Mouse (Mus musculus) large intestine, adult 2 months (tissue): ENCODE results near the gene Gnpat. TPM values are rescaled to one million over a fixed set of nuclear protein-coding genes. Genes with fewer than 3 reads are reported as not detected.
"Not testable (repeated sequence)": the region's sequence is repeated elsewhere in the genome, so short reads cannot be mapped to it uniquely, and the experiment has no call there.

Source experiments
- DNase-seq: peaks from one replicate; pipeline ENCODE4 v3.0.0-alpha.2; 2012; ENCODE audit warnings: low read depth, low spot score
- WGBS: fragments of 180-500 bp; shearing (Covaris S2); methylation state at CpG from one replicate; pipeline ENCODE4 v1.1.7; 2018; 5-methylcytosine and 5-hydroxymethylcytosine counted together
- polyA plus RNA-seq: library from polyadenylated mRNA; depleted of rRNA; stranded (reverse); fragments of >200 nt; gene quantifications from 2 replicates; pipeline ENCODE4 v1.2.3, GENCODE M21; 2012

The Gnpat gene
- polyA plus RNA-seq, 1 experiment = 37.8 TPM

GRCm38 (mm10) chr8:124840900-124841299 is 21.9 kb upstream of the Gnpat start:
- WGBS = 91% methylated on average over 7 of the region's 7 CpGs
- DNase-seq = no peak

- DNase-seq = no peak
- WGBS = 90% methylated on average over 10 of the region's 10 CpGs
Observed at GRCm38 (mm10) chr8:124841775-124842174, 21.1 kb upstream of the Gnpat start.

- DNase-seq = not testable (repeated sequence)
- WGBS = 50% methylated on average over 1 of the region's 1 CpGs
Observed at GRCm38 (mm10) chr8:124842929-124843328, 19.9 kb upstream of the Gnpat start.

DNA sequence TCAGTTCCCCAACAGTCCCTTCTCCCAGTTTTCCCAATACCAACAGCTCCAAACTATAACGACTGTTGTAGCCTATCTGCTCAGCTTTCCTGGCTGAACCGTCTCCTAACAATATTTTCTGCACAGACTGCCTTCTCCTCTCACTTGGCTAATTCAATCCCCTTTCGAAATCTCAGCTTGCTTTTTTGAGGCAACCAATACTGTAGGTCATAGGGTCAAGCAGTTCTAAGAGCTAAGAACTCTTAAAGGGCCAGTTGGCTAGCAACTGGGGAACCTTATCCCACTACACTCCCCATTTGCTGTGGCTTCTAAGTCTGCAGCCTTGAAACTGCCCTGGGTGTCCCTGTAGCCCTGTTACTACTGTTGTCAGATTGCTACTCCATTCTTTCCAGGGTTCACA is 17.7 kb upstream of the Gnpat start:
- no peak for DNase-seq

GRCm38 (mm10) chr8:124845573-124845972 is 17.3 kb upstream of the Gnpat start:
- no peak for DNase-seq
- 87% methylated on average over 5 of the region's 5 CpGs for WGBS

More for the DNA sequence above, 17.7 kb upstream of the Gnpat start:
- WGBS = 78% methylated on average over 3 of the region's 3 CpGs

DNA sequence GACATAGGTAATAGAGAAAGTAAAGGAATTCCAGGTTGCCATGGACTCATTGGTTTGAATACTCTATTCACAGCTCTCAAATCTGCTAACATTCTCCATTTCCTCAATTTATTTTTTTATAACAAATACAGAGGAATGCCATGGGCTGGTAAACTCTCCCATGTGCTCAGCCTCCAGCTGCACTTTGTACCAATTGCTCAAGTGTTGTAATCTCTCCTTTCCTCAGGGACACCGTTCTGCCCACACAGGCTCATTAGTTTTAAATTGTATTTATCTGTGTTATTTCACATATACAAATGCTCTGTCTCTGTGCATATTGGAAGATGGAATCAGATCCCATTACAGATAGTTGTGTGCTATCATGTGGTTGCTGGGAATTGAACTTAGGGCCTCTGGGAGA is 9.3 kb upstream of the Gnpat start:
- WGBS = 77% methylated on average over 1 of the region's 1 CpGs
- no peak for DNase-seq

DNA sequence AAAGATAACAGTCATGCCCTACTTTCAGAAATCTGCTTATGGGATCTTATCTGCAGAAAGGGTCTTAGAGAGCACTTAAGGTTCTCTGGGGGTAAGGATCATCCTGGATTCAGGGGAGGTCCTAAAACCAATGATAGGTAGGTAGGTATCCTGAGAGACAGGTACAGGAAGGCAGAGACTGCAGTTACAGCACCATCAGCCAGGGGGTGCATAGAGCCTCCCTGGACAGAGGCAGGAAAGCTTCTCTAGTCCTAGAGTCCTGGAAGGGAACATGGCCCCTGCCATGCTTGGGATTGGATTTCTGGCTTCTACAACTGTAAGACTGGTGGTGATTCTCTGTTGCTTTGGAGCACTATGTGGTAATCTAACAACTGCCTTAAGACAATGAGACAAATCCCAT is 3.4 kb upstream of the Gnpat start:
- no peak for DNase-seq

DNA sequence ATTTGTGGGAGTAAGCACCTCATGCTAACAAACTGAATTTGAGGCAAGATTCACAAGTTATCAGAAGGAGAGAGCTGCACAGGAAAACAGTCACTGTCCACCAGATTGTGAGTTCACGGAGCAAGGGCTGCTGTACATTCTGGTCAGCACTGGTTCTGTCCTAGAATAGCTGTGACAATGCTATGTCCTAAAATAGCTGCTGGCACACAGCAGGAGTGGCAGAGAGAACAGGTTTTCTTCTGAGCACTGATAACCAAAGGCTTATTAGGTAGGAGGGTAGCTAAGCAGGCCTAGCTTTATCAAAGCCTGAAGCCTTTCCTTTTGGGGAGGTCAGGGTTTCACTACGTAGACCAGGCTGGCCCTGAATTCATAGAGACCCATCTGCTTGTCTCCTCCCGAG is 2.6 kb upstream of the Gnpat start:
- no peak for DNase-seq
- WGBS = 93% methylated on average over 3 of the region's 3 CpGs

DNA sequence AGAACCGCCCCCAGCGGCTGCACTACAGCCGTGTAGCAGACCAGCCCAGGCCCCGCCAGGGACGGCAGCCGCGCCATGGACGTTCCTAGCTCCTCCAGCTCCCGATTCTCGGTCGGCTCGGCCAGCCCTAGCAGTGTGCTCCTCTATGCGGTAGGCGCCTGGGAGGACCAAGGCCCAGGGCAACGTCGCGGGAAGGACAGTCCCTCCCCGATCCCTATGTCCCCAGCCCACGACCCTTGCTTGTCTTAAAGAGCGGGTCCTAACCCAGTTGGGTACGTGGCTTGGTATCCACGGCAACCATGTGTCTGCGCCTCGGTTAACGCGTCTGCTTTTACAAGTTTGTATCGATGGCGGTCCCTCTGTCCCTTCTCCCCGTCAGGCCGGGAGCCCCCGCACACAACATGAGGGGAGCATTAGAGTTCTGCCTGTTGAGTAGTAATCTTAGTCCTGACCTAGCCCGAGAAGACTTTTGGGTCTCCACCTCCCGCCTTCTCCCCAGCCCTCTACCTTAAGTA is 387 bp downstream of the Gnpat start:
- under 1% methylated on average over 33 of the region's 33 CpGs for WGBS
- no peak for DNase-seq

GRCm38 (mm10) chr8:124863729-124864128 is 896 bp downstream of the Gnpat start:
- 4% methylated on average over 8 of the region's 8 CpGs for WGBS
- DNase-seq = peak; percentile 1

GRCm38 (mm10) chr8:124866669-124867068 is 3.8 kb downstream of the Gnpat start:
- no peak for DNase-seq
- 69% methylated on average over 3 of the region's 3 CpGs for WGBS

- 82% methylated on average over 2 of the region's 2 CpGs for WGBS
- DNase-seq = no peak
Observed at GRCm38 (mm10) chr8:124867126-124867525, 4.3 kb downstream of the Gnpat start.

GRCm38 (mm10) chr8:124869708-124870107 is 6.9 kb downstream of the Gnpat start:
- 86% methylated on average over 6 of the region's 6 CpGs for WGBS
- DNase-seq = no peak

DNA sequence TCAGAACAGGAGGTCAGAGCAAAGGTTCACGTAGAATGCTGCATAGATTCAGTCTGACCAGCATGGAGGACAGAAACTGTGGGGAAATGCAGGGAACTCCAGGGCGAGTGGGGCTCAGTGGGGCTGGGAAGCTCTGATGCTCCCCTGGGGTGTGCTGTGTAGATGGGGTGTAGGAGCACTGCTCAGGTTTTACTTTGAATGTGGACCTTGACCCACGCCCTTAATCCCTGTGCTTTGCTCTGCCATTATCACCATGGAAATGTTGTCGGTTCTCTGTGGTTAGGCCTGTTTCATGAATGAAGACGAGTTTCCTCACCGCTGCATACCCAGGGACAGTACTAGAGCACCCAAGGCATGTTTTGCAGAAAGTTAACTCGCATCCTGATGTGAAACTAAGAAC is 8.6 kb downstream of the Gnpat start:
- DNase-seq = no peak

DNA sequence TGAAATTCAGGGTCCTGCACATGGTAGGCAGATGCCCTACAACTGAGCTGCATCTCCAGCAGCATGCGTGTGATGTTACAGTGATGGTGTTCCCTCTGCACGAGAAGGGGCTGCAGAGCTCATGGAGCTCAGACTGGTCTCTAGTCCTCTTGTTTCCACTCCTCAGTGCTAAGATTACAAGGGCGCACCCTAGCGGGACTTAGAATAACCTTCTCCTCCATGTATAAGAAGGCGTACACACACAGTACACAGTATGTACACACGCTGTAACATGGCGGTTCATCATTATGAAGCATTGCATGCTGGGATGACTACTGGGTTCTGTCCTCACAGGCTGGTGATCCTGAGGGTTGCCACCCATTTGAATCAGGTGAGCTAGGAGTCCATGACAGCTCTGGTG is 9.2 kb downstream of the Gnpat start:
- 93% methylated on average over 7 of the region's 7 CpGs for WGBS
- DNase-seq = no peak

More for the DNA sequence above, 8.6 kb downstream of the Gnpat start:
- WGBS = 92% methylated on average over 7 of the region's 7 CpGs

GRCm38 (mm10) chr8:124872690-124873089 is 9.9 kb downstream of the Gnpat start:
- WGBS = 80% methylated on average over 5 of the region's 5 CpGs
- no peak for DNase-seq

DNA sequence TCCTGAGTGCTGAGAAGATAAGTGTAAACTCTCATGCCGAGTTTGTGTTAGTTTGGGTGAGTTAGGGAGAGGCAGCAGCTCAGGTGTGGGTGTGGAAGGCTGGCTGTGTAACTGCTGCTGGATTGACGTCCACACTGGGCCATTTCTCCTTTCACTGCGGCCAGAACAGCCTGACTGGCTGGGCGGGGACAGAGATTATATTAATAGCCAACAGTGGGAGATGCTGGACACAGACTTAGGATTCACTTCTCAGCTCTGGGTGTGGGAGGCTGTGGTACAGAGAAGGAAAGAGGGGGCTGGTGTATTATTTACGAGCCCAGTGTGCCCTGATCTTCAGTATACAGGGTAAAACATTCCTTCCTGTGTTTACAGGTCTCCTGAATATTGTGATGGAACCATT is 15.3 kb downstream of the Gnpat start:
- no peak for DNase-seq
- 78% methylated on average over 5 of the region's 5 CpGs for WGBS

- WGBS = 63% methylated on average over 10 of the region's 10 CpGs
- no peak for DNase-seq
Observed at GRCm38 (mm10) chr8:124878946-124879526, 16.2 kb downstream of the Gnpat start.

GRCm38 (mm10) chr8:124888385-124888784 is 25.6 kb downstream of the Gnpat start:
- 97% methylated on average over 5 of the region's 5 CpGs for WGBS

DNA sequence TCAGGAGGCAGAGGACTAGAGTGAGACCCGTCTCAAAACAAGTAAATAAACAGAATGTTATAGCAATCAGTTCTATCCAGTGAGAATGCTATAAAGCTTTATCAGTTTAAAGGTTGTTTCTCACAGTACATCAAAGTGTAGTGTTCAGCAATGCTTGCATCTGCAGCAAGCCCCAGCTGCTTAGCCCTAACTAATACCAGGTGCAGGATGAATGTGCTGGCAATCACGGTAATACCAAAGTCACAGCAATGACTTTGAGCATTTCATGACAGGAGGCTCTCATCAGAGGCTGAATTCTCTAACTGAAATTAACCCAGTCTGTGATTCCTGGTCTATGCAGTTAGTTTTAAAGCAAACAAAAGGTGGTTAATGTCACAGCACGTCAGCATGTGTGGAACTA is 29.8 kb downstream of the Gnpat start:
- 57% methylated on average over 3 of the region's 3 CpGs for WGBS
- DNase-seq = no peak

More at GRCm38 (mm10) chr8:124888385-124888784, 25.6 kb downstream of the Gnpat start:
- no peak for DNase-seq

DNA sequence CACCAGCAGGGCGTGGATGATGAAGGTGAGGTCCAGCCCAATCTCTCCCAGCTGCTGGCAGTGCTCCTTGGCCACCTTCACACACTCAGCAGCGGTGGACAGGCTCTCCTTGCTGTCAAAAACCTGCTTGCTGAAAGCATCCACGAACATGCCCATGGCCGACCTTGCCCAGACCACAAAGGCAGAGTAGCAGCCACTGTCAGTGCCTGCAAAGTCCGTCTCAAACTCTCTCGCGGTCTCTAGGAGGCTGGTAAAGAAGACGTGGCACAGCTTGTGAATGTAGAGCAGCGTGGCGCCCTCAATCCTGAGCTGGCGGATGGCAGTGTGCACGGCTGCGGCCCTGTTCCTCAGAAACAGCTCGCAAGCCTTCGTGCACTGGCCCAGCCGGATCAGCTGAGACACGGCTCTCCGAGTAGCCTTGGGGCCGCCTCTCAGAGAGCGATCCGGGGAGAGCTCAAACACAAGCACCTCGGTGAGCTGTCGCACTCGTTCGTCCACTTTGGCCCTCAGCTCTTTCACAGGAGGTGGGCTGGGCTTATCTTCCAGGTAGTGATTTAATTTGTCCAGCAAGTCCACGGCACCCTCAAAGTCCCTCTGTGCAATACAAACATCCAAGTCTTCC is 33.3 kb downstream of the Gnpat start:
- 46% methylated on average over 26 of the region's 26 CpGs for WGBS

More for the DNA sequence above, 33.3 kb downstream of the Gnpat start:
- no peak for DNase-seq
